Mouse (Mus musculus): ENCODE measurements around the gene Tpo.

Gene Tpo

GRCm38 (mm10) chr12:30077056-30077455 is 55.4 kb downstream of the Tpo start:
- DNase-seq (ENCODE audit: low read depth, low spot score), result no peak

- DNase-seq (ENCODE audit: low read depth, low spot score), result no peak
These were observed 56.1 kb downstream of the Tpo start for GRCm38 (mm10) chr12:30076316-30076715.

- no peak for DNase-seq (ENCODE audit: low read depth, low spot score)
These were observed 63.1 kb downstream of the Tpo start for GRCm38 (mm10) chr12:30069321-30069720.

GRCm38 (mm10) chr12:30067806-30068205 is 64.6 kb downstream of the Tpo start:
- DNase-seq (ENCODE audit: low read depth, low spot score), result no peak

- DNase-seq (ENCODE audit: low read depth, low spot score), result peak; percentile 92
These were observed 70.3 kb downstream of the Tpo start for GRCm38 (mm10) chr12:30062118-30062505.

GRCm38 (mm10) chr12:30061503-30062117 is 70.8 kb downstream of the Tpo start:
- DNase-seq (ENCODE audit: low read depth, low spot score), result peak; percentile 91

GRCm38 (mm10) chr12:30058044-30058443 is 74.4 kb downstream of the Tpo start:
- DNase-seq (ENCODE audit: low read depth, low spot score), result no peak

GRCm38 (mm10) chr12:30054761-30055540 is 77.5 kb downstream of the Tpo start:
- DNase-seq (ENCODE audit: low read depth, low spot score), result peak; percentile 17

- DNase-seq (ENCODE audit: low read depth, low spot score), result peak; percentile 69
These were observed 82.2 kb downstream of the Tpo start for GRCm38 (mm10) chr12:30050235-30050634.

- DNase-seq (ENCODE audit: low read depth, low spot score), result no peak
These were observed 82.6 kb downstream of the Tpo start for GRCm38 (mm10) chr12:30049818-30050217.

GRCm38 (mm10) chr12:30048848-30049247 is 83.6 kb downstream of the Tpo start:
- DNase-seq (ENCODE audit: low read depth, low spot score), result no peak

GRCm38 (mm10) chr12:30040150-30040549 is 92.3 kb downstream of the Tpo start:
- peak; percentile 61 for DNase-seq (ENCODE audit: low read depth, low spot score)

GRCm38 (mm10) chr12:30039565-30039964 is 92.9 kb downstream of the Tpo start:
- DNase-seq (ENCODE audit: low read depth, low spot score), result peak; percentile 61

- DNase-seq (ENCODE audit: low read depth, low spot score), result no peak
These were observed 95.8 kb downstream of the Tpo start for GRCm38 (mm10) chr12:30036569-30037055.

- DNase-seq (ENCODE audit: low read depth, low spot score), result no peak
These were observed 96.4 kb downstream of the Tpo start for GRCm38 (mm10) chr12:30035841-30036568.

GRCm38 (mm10) chr12:30035406-30035805 is 97.0 kb downstream of the Tpo start:
- DNase-seq (ENCODE audit: low read depth, low spot score), result no peak

GRCm38 (mm10) chr12:30034681-30035080 is 97.7 kb downstream of the Tpo start:
- no peak for DNase-seq (ENCODE audit: low read depth, low spot score)

GRCm38 (mm10) chr12:30030571-30030970 is 101.9 kb downstream of the Tpo start:
- DNase-seq (ENCODE audit: low read depth, low spot score), result no peak

- no peak for DNase-seq (ENCODE audit: low read depth, low spot score)
These were observed 103.3 kb downstream of the Tpo start for GRCm38 (mm10) chr12:30029111-30029510.

GRCm38 (mm10) chr12:30027721-30028340 is 104.6 kb downstream of the Tpo start:
- DNase-seq (ENCODE audit: low read depth, low spot score), result no peak

GRCm38 (mm10) chr12:30024264-30024825 is 108.1 kb downstream of the Tpo start:
- DNase-seq (ENCODE audit: low read depth, low spot score), result no peak

GRCm38 (mm10) chr12:30023491-30023890 is 108.9 kb downstream of the Tpo start:
- DNase-seq (ENCODE audit: low read depth, low spot score), result no peak
